Mouse (Mus musculus): Measurements from ENCODE around the gene Coro2a. TPM values are rescaled to one million over a fixed set of nuclear protein-coding genes. Genes with fewer than 3 reads are reported as not detected.
"Not testable (repeated sequence)": the region's sequence is repeated elsewhere in the genome, so short reads cannot be mapped to it uniquely, and the experiment has no call there.

Gene Coro2a
- 28.0 and 36.1 TPM in 2 replicates for polyA plus RNA-seq (2014; fragmentation: Nextera tagmentation; extraction: Ambion mirVana)

DNA sequence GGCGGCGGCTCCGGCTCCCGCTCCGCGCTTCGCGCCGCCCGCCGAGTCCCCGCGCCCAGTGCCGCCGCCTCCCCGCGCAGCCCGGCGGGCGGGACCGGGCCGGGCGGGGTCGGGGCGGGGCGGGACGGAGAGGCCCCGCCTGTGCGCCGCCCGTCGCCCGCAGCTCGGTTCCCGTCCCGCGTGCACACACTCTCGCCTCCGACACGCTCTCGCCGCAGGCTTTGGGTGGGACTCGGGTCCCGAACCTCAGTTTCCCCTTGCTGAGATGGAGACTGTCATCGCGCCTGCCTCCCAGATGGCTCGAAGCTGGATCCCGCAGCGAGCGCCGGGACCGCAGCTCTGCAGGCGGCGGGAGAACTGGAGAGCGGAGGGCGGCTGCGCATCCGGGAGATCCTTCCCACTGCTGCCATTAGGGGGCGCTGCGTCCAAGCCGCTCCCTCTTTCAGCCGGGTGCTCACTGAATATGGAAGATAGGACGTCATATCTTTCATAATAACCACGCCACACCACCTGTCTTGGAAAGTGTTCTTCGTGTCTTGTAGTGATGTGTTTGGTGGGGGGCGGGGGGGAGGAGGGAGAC lies at the start of gene Coro2a:
Coro2a (minus strand) TSS at position 359 of the 580 bp plus-strand sequence.
- no peaks in the 10 kb centered on the region for H3K36me3 ChIP-seq (ENCODE audit: control insufficient read depth, insufficient read depth, low read length)

DNA sequence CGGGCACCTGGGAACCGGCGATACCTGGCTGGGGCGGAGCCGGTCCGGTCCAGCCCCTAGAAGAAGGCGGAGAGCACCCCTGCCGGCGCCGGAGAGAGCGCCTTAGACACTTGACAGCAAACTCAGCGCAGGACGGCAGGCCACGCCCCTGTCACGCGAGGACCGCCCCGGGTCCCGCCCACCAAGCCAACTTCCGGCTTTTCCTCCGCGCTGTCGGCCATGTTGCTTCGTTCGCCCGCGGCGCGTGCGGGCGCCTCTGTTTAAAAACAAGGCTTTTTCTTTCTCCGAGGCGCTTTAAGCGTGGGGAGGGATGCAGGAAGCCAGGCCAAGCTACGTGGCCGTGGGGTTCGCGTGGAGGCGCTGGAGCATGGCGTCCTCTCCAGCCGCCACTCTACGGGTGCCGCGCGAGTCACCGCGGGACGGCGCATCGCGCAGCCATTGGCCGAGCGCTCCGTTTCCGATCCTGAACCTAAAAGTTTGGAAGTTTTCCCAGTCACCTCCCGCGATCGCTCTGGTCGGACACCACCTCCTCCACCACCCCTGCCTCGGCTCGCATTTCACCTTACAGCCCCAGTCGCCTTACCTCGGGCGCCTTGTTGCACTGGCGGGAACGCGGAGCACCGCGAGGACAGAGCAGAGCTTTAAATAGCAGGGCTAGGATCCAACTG lies 48.2 kb upstream of the Coro2a start, which contains the start of gene Tbc1d2:
Tbc1d2 (minus strand) TSS at position 124 of the 668 bp plus-strand sequence.
- Histone ChIP-seq H3K4me1 (replicated peaks; ENCODE audit: control insufficient read depth, insufficient read depth, low read length) (no peaks in the 10 kb centered on the region), H3K4me3 (ENCODE audit: low read depth, low read length) (peak within 1 kb of the TSS; percentile 76), H3K36me3 (ENCODE audit: control insufficient read depth, insufficient read depth, low read length) (no peaks in the 10 kb centered on the region), H3K4me2 (ENCODE audit: low read length) (peak within 1 kb of the TSS; percentile 98), H3K27me3 (replicated peaks; ENCODE audit: control insufficient read depth, insufficient read depth, low read length) (peaks cover 30% of the 10 kb centered on the region), H3K27ac (ENCODE audit: low read depth) (peak within 1 kb of the TSS; percentile 81), H3K9ac (ENCODE audit: low read length) (peak within 1 kb of the TSS; percentile 67), H3K9me3 (ENCODE audit: control insufficient read depth, low read length) (no peaks in the 10 kb centered on the region)
- peak; percentile 98 for DNase-seq (ENCODE audit: low spot score)
- peak; percentile 98 for ATAC-seq (replicated peaks; ENCODE audit: low FRiP score, low TSS enrichment, low read depth)
- WGBS, result under 1% methylated on average over 67 of the region's 69 CpGs

More for the DNA sequence above, at the start of gene Coro2a:
- under 1% methylated on average over 65 of the region's 66 CpGs for WGBS
- H3K27me3 ChIP-seq (replicated peaks; ENCODE audit: control insufficient read depth, insufficient read depth, low read length), result peaks cover 34% of the 10 kb centered on the region
- H3K4me3 ChIP-seq (ENCODE audit: low read depth, low read length), result peak within 1 kb of the TSS; percentile 58
- ATAC-seq (replicated peaks; ENCODE audit: low FRiP score, low TSS enrichment, low read depth) (peak; percentile 41), DNase-seq (ENCODE audit: low spot score) (peak; percentile 94)
- no peak within 1 kb of the TSS for H3K27ac ChIP-seq (ENCODE audit: low read depth)
- peak within 1 kb of the TSS; percentile 55 for H3K9ac ChIP-seq (ENCODE audit: low read length)
- H3K4me2 ChIP-seq (ENCODE audit: low read length), result peak within 1 kb of the TSS; percentile 96
- H3K9me3 ChIP-seq (ENCODE audit: control insufficient read depth, low read length), result no peaks in the 10 kb centered on the region
- H3K4me1 ChIP-seq (replicated peaks; ENCODE audit: control insufficient read depth, insufficient read depth, low read length), result no peaks in the 10 kb centered on the region

DNA sequence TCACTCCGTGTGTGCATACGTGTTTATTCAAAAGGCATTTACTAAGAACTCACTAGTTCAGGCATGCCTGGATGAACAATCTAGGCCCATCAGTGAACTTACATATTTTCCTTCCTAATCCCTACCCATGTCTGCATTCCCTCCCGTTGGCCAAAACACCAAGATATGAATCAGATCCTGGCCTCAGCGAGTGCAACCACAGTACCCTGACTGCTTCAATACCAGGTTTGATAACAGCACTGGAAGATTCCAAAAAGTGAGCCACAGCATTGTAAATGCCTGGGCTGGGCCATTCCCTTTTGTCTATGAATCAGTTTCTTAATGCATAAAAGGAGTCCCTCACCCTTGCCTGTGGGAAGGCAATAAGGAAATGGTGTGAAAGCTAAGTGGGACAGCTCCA lies 47.2 kb upstream of the Coro2a start:
- H3K4me2 ChIP-seq (ENCODE audit: low read length), result peak overlapping the region; percentile 98
- DNase-seq (ENCODE audit: low spot score), result no peak
- no peaks in the 10 kb centered on the region for H3K9me3 ChIP-seq (ENCODE audit: control insufficient read depth, low read length)
- ATAC-seq (replicated peaks; ENCODE audit: low FRiP score, low TSS enrichment, low read depth), result 0 out of 2 replicates have a peak, but pooled peaks have one; percentile 9
- peak overlapping the region; percentile 76 for H3K4me3 ChIP-seq (ENCODE audit: low read depth, low read length)
- H3K27ac ChIP-seq (ENCODE audit: low read depth), result no peak overlapping the region
- H3K4me1 ChIP-seq (replicated peaks; ENCODE audit: control insufficient read depth, insufficient read depth, low read length), result no peaks in the 10 kb centered on the region
- H3K27me3 ChIP-seq (replicated peaks; ENCODE audit: control insufficient read depth, insufficient read depth, low read length), result peaks cover 30% of the 10 kb centered on the region
- no peaks in the 10 kb centered on the region for H3K36me3 ChIP-seq (ENCODE audit: control insufficient read depth, insufficient read depth, low read length)
- WGBS, result 38% methylated on average over 4 of the region's 4 CpGs
- H3K9ac ChIP-seq (ENCODE audit: low read length), result peak overlapping the region; percentile 67; the same call in 1 of the 2 replicates

DNA sequence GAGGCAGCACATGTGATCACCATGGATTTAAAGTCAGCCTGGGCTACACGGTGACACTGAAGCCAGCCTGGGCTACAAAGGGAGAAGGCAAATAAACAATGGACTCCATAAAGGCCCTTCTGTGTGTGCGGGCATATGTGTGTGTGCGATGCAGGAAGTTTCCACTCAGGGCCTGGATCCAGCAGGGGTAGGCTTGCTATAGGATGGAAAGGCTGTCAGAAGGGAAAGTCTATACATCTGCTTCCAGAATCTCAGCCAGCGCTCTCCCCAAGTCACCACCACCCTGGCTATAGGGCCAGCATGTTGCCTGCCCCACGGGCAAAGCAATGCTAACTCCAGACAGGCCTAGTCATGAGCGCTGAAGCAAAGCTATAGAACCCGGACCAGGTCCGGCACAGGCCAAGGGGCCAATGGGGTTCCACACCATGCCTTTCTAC lies 41.7 kb upstream of the Coro2a start:
- Histone ChIP-seq H3K4me3 (ENCODE audit: low read depth, low read length) (no peak overlapping the region), H3K9me3 (ENCODE audit: control insufficient read depth, low read length) (no peaks in the 10 kb centered on the region), H3K36me3 (ENCODE audit: control insufficient read depth, insufficient read depth, low read length) (no peaks in the 10 kb centered on the region), H3K27me3 (replicated peaks; ENCODE audit: control insufficient read depth, insufficient read depth, low read length) (peaks cover 4% of the 10 kb centered on the region), H3K27ac (ENCODE audit: low read depth) (peak overlapping the region; percentile 24; the same call in 1 of the 2 replicates), H3K4me1 (replicated peaks; ENCODE audit: control insufficient read depth, insufficient read depth, low read length) (no peaks in the 10 kb centered on the region), H3K9ac (ENCODE audit: low read length) (no peak overlapping the region), H3K4me2 (ENCODE audit: low read length) (no peak overlapping the region)
- WGBS, result 86% methylated on average over 8 of the region's 8 CpGs
- DNase-seq (ENCODE audit: low spot score) (no peak), ATAC-seq (replicated peaks; ENCODE audit: low FRiP score, low TSS enrichment, low read depth) (no peak)

DNA sequence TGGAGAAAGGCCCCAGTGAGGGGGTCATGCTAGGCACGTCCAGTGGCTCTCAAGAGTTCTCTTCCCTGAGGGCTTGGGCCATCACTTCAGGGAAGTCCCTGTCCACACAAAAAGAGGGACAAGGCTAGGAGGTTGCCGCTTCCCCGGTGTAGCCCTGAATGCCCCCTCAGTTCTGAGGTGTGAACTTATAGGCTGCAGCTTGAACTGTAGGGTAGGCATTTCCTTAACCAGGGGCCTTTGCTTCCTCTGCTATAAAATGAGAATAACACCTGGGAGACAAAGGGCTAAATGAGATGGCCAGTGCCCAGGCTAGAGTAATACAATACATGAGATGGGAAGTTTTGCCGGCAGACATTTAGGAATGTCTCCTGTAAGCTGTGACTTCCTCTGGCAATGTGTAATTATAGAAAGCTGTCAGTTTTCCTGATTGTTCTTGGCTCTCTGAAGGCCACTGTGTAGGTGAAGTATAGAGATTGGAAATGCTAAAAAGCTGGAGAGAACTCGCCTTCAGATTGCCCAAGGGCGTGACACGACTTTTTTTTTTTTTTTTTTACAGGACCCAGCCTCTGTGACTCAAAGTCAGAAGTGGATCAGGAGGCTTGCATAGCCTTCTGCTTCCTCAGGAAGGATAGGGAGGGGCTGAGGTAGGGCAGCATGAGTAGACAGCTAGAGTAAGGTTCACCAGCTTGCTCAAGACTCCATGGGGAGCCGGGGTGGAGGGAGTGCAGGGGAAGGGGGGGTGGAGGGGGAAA lies 41.1 kb upstream of the Coro2a start:
- 0 out of 2 replicates have a peak, but pooled peaks have one; percentile 56 for ATAC-seq (replicated peaks; ENCODE audit: low FRiP score, low TSS enrichment, low read depth)
- Histone ChIP-seq H3K27ac (ENCODE audit: low read depth) (peak overlapping the region; percentile 38; the same call in 1 of the 2 replicates), H3K9ac (ENCODE audit: low read length) (no peak overlapping the region), H3K4me2 (ENCODE audit: low read length) (no peak overlapping the region), H3K4me3 (ENCODE audit: low read depth, low read length) (no peak overlapping the region), H3K36me3 (ENCODE audit: control insufficient read depth, insufficient read depth, low read length) (no peaks in the 10 kb centered on the region), H3K4me1 (replicated peaks; ENCODE audit: control insufficient read depth, insufficient read depth, low read length) (no peaks in the 10 kb centered on the region), H3K27me3 (replicated peaks; ENCODE audit: control insufficient read depth, insufficient read depth, low read length) (no peaks in the 10 kb centered on the region; the same call in 1 of the 2 replicates), H3K9me3 (ENCODE audit: control insufficient read depth, low read length) (no peaks in the 10 kb centered on the region)
- WGBS, result 62% methylated on average over 8 of the region's 8 CpGs
- no peak for DNase-seq (ENCODE audit: low spot score)

DNA sequence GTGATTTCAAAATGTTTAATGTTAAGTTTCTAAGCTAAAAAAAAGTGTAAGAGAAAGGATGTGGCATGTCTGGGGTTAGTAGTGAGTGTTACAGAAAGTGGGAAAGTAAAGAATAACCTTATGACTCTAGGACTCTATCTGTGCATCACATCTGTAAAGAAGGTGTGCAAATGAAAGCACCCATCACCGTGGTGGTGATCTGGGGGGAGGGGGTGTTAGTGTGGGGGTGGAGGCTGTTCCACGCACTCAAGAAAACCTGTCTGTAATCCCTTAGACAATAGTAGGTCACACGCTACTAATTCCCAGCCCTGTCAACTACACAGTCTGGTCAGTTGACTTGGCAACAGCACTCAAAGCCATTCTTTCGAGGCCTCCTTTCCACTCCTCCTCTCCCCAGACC lies 39.3 kb upstream of the Coro2a start:
- H3K36me3 ChIP-seq (ENCODE audit: control insufficient read depth, insufficient read depth, low read length), result no peaks in the 10 kb centered on the region
- no peaks in the 10 kb centered on the region for H3K9me3 ChIP-seq (ENCODE audit: control insufficient read depth, low read length)
- no peaks in the 10 kb centered on the region for H3K4me1 ChIP-seq (replicated peaks; ENCODE audit: control insufficient read depth, insufficient read depth, low read length)
- no peaks in the 10 kb centered on the region for H3K27me3 ChIP-seq (replicated peaks; ENCODE audit: control insufficient read depth, insufficient read depth, low read length)
- no peak overlapping the region for H3K4me2 ChIP-seq (ENCODE audit: low read length)
- no peak overlapping the region for H3K27ac ChIP-seq (ENCODE audit: low read depth)
- no peak overlapping the region for H3K9ac ChIP-seq (ENCODE audit: low read length)
- DNase-seq (ENCODE audit: low spot score) (no peak), ATAC-seq (replicated peaks; ENCODE audit: low FRiP score, low TSS enrichment, low read depth) (no peak)
- H3K4me3 ChIP-seq (ENCODE audit: low read depth, low read length), result no peak overlapping the region
- 76% methylated on average over 4 of the region's 4 CpGs for WGBS

DNA sequence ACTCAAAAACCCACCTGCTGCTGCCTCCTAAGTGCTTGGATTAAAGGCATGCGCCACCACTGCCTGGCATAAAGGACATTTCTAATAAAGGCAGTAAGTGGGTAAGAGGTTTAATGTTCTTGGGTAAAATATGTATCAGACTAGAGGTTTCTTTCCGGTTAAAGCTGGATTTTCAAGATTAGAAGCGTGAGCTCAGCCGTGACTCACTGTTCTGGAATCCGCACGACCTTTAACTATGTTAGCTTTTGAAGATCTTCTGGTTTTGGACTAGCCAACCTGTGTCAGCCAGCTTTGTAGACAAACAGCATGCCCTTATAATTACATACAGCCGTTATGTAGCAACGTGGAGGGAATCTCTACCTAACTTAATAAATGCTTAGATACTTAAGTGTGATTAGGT lies 37.9 kb upstream of the Coro2a start:
- WGBS, result 73% methylated on average over 8 of the region's 8 CpGs
- no peak for ATAC-seq (replicated peaks; ENCODE audit: low FRiP score, low TSS enrichment, low read depth)

DNA sequence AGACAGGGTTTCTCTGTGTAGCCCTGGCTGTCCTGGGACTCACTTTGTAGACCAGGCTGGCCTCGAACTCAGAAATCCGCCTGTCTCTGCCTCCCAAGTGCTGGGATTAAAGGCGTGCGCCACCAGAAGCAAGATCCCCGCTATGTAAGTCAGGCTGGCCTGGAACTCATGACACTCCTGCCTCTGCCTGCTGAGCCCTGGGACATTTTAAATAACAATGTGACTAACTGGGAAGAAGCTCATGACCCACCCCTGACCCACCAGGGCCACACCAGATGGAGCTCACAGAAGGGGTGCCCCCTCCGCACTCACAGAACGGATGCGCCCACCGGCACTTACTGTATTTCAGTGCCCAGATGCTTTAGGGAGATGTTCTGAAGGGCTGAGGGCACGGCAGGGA lies 35.2 kb upstream of the Coro2a start:
- not testable (repeated sequence) for ATAC-seq (replicated peaks; ENCODE audit: low FRiP score, low TSS enrichment, low read depth); H3K27ac ChIP-seq (ENCODE audit: low read depth); H3K36me3 ChIP-seq (ENCODE audit: control insufficient read depth, insufficient read depth, low read length); H3K27me3 ChIP-seq (replicated peaks; ENCODE audit: control insufficient read depth, insufficient read depth, low read length); H3K4me2 ChIP-seq (ENCODE audit: low read length); H3K9ac ChIP-seq (ENCODE audit: low read length); H3K4me1 ChIP-seq (replicated peaks; ENCODE audit: control insufficient read depth, insufficient read depth, low read length); H3K9me3 ChIP-seq (ENCODE audit: control insufficient read depth, low read length); DNase-seq (ENCODE audit: low spot score); H3K4me3 ChIP-seq (ENCODE audit: low read depth, low read length)
- 90% methylated on average over 10 of the region's 10 CpGs for WGBS

More for the DNA sequence above, 37.9 kb upstream of the Coro2a start:
- Histone ChIP-seq H3K4me2 (ENCODE audit: low read length) (no peak overlapping the region), H3K9me3 (ENCODE audit: control insufficient read depth, low read length) (no peaks in the 10 kb centered on the region), H3K27ac (ENCODE audit: low read depth) (no peak overlapping the region), H3K4me3 (ENCODE audit: low read depth, low read length) (no peak overlapping the region), H3K36me3 (ENCODE audit: control insufficient read depth, insufficient read depth, low read length) (no peaks in the 10 kb centered on the region), H3K9ac (ENCODE audit: low read length) (no peak overlapping the region), H3K4me1 (replicated peaks; ENCODE audit: control insufficient read depth, insufficient read depth, low read length) (no peaks in the 10 kb centered on the region), H3K27me3 (replicated peaks; ENCODE audit: control insufficient read depth, insufficient read depth, low read length) (no peaks in the 10 kb centered on the region)
- DNase-seq (ENCODE audit: low spot score), result no peak

Data from intestine, embryonic 14.5 days (tissue).